38 mouse cellular contexts compared by ENCODE assay signal in genomic region chr7:119532924-119533323, GRCm38 (mm10). TPM values are rescaled to one million over a fixed set of nuclear protein-coding genes. Genes with fewer than 3 reads are reported as not detected.
"Had no signal": no experiment of that assay in that cellular context is flagged by ENCODE, and none has a peak within 500 bp of the region (broad histone marks: within the 10 kb centered on the region; RNA-seq: fewer than 3 reads in every experiment).

No protein-coding gene starts in this region.

- H3K9me3 ChIP-seq: heart, embryonic 10.5 days; heart, embryonic 12.5 days; heart, embryonic 13.5 days; heart, embryonic 15.5 days; hindbrain, embryonic 10.5 days; hindbrain, embryonic 12.5 days; hindbrain, embryonic 13.5 days; hindbrain, embryonic 15.5 days; intestine, embryonic 15.5 days had no signal

- H3K4me2 ChIP-seq: heart, embryonic 11.5 days; heart, embryonic 12.5 days; heart, embryonic 13.5 days; heart, embryonic 15.5 days; hindbrain, embryonic 12.5 days; hindbrain, embryonic 13.5 days; hindbrain, embryonic 14.5 days; hindbrain, embryonic 15.5 days; intestine, embryonic 15.5 days had no signal

- H3K4me3 ChIP-seq: heart, adult 2 months; heart, embryonic 10.5 days; heart, embryonic 12.5 days; heart, embryonic 13.5 days; heart, embryonic 15.5 days; hindbrain, embryonic 10.5 days; hindbrain, embryonic 12.5 days; hindbrain, embryonic 13.5 days; hindbrain, embryonic 15.5 days; intestine, embryonic 15.5 days; layer of hippocampus, adult 2 months; left cerebral cortex, adult 2 months had no signal

- H3K27ac ChIP-seq: heart, adult 2 months; heart, embryonic 10.5 days; heart, embryonic 13.5 days; heart, embryonic 15.5 days; hindbrain, embryonic 10.5 days; hindbrain, embryonic 12.5 days; hindbrain, embryonic 13.5 days; hindbrain, embryonic 14.5 days; hindbrain, embryonic 15.5 days; hindbrain, postnatal 0 days; intestine, embryonic 15.5 days; kidney, postnatal 0 days; layer of hippocampus, adult 2 months; left cerebral cortex, adult 2 months had no signal

- DNase-seq: heart, adult 2 months; heart, postnatal 10 days; heart, postnatal 14 days; heart, postnatal 36 days; heart, postnatal 4 days; kidney, adult 11 months; kidney, adult 8-10 months; kidney, postnatal 10 days; kidney, postnatal 14 days; kidney, postnatal 4 days; layer of hippocampus, adult 9-11 months; layer of hippocampus, postnatal 36 days had no signal

- H3K36me3 ChIP-seq: heart, embryonic 10.5 days; heart, embryonic 12.5 days; heart, embryonic 13.5 days; heart, embryonic 15.5 days; hindbrain, embryonic 10.5 days; hindbrain, embryonic 12.5 days; hindbrain, embryonic 13.5 days; hindbrain, embryonic 15.5 days; intestine, embryonic 15.5 days had no signal

- H3K27me3 ChIP-seq: heart, embryonic 13.5 days; heart, embryonic 15.5 days; hindbrain, embryonic 12.5 days; hindbrain, embryonic 13.5 days; hindbrain, embryonic 15.5 days; intestine, embryonic 15.5 days had no signal

- H3K4me1 ChIP-seq: heart, embryonic 10.5 days; heart, embryonic 12.5 days; heart, embryonic 13.5 days; heart, embryonic 15.5 days; hindbrain, embryonic 10.5 days; hindbrain, embryonic 12.5 days; hindbrain, embryonic 13.5 days; hindbrain, embryonic 15.5 days; intestine, embryonic 15.5 days had no signal

- ATAC-seq: hindbrain, embryonic 16.5 days; hindbrain, postnatal 0 days; inflammation-experienced regulatory T-cells, adult 6 months; intestine, embryonic 15.5 days; intestine, embryonic 16.5 days; intestine, postnatal 0 days had no signal

- H3K9ac ChIP-seq: heart, embryonic 12.5 days; heart, embryonic 13.5 days; heart, embryonic 15.5 days; hindbrain, embryonic 12.5 days; hindbrain, embryonic 13.5 days; hindbrain, embryonic 14.5 days; hindbrain, embryonic 15.5 days; intestine, embryonic 15.5 days had no signal

RNA-seq across cellular contexts. Expression of gene Pdilt, which starts 9.6 kb away (rescaled TPM):
- polyA plus RNA-seq: heart, embryonic 10.5 days; heart, embryonic 11.5 days; heart, embryonic 12.5 days; heart, embryonic 13.5 days; heart, embryonic 14.5 days; heart, embryonic 15.5 days; heart, embryonic 16.5 days; heart, postnatal 0 days; hindbrain, embryonic 10.5 days; hindbrain, embryonic 11.5 days; inflammation-experienced regulatory T-cells, adult 6 months; intestine, embryonic 14.5 days; intestine, embryonic 15.5 days; intestine, embryonic 16.5 days; intestine, postnatal 0 days; kidney, embryonic 14.5 days; large intestine, adult 2 months had no signal

RNA-seq across cellular contexts. Expression of gene Acsm5, which starts 13.7 kb away (rescaled TPM):
- polyA plus RNA-seq: heart, embryonic 10.5 days; heart, embryonic 11.5 days; heart, embryonic 12.5 days; heart, embryonic 13.5 days; heart, embryonic 14.5 days; heart, embryonic 15.5 days; heart, embryonic 16.5 days; heart, postnatal 0 days; hindbrain, embryonic 10.5 days; hindbrain, embryonic 11.5 days; hindbrain, embryonic 12.5 days; hindbrain, embryonic 13.5 days; hindbrain, embryonic 14.5 days; hindbrain, embryonic 15.5 days; inflammation-experienced regulatory T-cells, adult 6 months; intestine, embryonic 14.5 days; intestine, embryonic 15.5 days; intestine, postnatal 0 days had no signal

RNA-seq across cellular contexts. Expression of gene Acsm2, which starts 21.2 kb away (rescaled TPM):
- polyA plus RNA-seq: heart, adult 2 months; heart, embryonic 10.5 days; heart, embryonic 11.5 days; heart, embryonic 12.5 days; heart, embryonic 13.5 days; heart, embryonic 14.5 days; heart, embryonic 15.5 days; heart, embryonic 16.5 days; heart, postnatal 0 days; hindbrain, embryonic 10.5 days; hindbrain, embryonic 11.5 days; hindbrain, embryonic 12.5 days; hindbrain, embryonic 13.5 days; hindbrain, embryonic 14.5 days; hindbrain, embryonic 16.5 days; inflammation-experienced regulatory T-cells, adult 6 months; intestine, embryonic 14.5 days; intestine, embryonic 15.5 days; intestine, embryonic 16.5 days; intestine, postnatal 0 days; large intestine, adult 2 months had no signal

RNA-seq across cellular contexts. Expression of gene Umod, which starts 53.8 kb away (rescaled TPM):
- polyA plus RNA-seq: heart, embryonic 10.5 days; heart, embryonic 11.5 days; heart, embryonic 12.5 days; heart, embryonic 13.5 days; heart, embryonic 14.5 days; heart, embryonic 15.5 days; heart, embryonic 16.5 days; heart, postnatal 0 days; hindbrain, embryonic 10.5 days; hindbrain, embryonic 11.5 days; hindbrain, embryonic 12.5 days; hindbrain, embryonic 13.5 days; hindbrain, embryonic 14.5 days; hindbrain, embryonic 15.5 days; hindbrain, embryonic 16.5 days; hindbrain, postnatal 0 days; inflammation-experienced regulatory T-cells, adult 6 months; intestine, embryonic 14.5 days; intestine, embryonic 15.5 days; intestine, embryonic 16.5 days; intestine, postnatal 0 days; large intestine, adult 2 months had no signal
